Mouse (Mus musculus): Measurements from ENCODE around the gene Dppa3.
A peak's percentile ranks its signal among the peaks of the same experiment; 100 is the strongest.

Dppa3 gene

DNA sequence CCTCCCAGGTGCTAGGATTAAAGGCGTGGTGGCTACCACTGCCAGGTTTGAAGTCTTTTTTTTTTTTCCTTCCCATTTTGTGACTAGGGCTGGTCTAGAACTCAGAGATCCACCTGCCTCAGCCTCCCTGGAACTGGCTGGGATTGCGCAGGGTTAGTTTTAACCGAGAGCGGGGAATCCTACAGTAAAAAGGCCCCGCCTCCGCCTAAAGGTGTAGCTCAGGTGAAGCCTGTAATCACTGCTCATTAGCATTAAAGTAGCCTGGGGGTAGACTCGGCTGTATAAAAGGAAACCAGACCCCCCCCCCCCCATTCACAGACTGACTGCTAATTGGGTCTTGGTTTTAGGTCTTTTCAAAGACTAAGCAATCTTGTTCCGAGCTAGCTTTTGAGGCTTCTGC, at the start of gene Dppa3:
TSS of gene Dppa3 (plus strand) at position 301 of the 400 bp plus-strand sequence.
- no peak for DNase-seq (ENCODE audit: extremely low spot score)

DNA sequence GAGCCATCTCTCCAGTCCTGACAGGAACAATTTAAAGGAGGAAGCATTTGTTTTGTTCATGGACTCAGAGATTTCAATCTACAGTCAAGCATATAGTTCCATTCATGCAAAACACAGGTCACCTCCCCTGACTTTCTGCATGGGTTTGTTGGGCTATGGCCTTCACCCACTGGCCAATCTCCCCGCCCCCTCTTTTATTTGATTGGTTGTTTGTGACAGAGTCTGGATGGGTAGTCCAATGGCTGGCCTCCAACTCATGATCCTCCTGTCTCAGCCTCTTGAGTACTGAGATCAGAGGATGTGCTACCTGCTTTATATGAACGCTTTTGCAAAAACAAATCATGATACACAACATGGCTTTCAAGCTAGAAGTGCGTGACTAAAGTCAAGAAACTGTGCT, 49.2 kb upstream of the Dppa3 start:
- no peak for DNase-seq (ENCODE audit: extremely low spot score)

DNA sequence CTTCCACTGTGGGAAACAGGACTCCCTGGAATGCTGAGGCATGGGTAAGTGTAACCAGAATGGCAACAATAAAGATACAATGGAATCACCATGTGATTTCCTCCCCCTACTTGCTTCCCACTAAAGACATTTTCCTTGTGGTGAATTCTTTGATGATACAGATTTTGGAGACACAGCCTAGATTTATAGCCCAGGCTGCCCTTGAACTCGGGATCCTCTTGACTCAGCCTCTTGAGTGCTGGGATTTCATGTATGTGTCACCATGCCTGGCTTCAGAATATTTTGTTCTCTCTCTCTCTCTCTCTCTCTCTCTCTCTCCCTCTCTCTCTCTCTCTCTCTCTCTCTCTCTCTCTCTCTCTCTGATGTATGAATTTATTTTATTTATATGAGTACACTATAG, 47.1 kb upstream of the Dppa3 start:
- no peak for DNase-seq (ENCODE audit: extremely low spot score)

DNA sequence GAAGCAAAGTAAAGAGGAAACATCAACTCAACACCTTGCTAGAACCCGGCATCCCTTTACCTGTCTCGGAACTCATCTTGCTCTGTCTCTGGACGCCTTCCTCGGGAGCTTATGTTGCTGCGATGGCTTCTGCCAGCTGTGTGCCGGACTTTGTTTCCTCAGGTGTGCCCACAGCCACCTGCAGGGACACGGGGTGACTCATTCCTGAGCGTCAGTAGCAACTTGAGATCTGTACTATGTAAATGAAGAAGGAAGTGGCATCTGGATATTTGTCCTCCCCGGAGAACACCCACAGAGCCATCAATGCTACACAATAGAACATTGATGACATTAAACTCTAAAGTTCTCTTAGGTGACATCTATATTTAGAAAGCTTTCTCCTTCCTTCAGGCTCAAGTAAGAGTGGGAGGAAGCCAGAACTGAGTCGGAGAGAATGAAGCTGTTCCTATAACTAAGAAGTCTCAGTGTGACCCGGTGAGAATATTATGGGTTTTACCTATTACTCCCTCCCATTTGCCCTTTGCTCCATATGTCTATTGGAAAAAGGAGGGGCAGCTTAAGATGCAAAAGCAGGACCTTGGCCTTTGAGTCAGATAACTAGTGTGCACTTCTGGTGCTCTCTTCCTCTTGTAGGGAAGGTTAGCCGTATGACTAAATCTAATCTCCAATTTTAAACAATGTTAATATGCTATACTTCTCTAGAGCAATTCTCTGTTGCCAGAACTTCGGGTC, 35.0 kb upstream of the Dppa3 start:
- DNase-seq (ENCODE audit: extremely low spot score) = no peak

DNA sequence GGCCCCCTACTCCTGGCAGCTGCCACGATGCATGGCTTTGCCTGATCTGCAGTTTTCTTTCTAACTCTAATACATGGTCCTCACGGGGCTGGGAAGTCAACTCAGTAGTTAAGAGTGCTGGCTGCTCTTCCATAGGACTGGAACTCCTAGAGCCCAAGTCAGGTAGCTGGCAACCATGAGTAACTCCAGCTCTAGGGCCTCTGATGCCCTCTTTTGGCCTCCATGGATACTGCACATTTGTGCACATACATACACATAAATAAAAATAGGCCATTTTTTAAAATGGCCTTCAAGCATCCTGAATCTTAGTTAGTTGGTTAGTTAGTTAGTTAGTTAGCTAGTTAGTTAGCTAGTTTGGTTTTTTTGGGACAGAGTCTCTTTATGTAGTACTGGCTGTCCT, 33.3 kb upstream of the Dppa3 start:
- no peak for DNase-seq (ENCODE audit: extremely low spot score)

DNA sequence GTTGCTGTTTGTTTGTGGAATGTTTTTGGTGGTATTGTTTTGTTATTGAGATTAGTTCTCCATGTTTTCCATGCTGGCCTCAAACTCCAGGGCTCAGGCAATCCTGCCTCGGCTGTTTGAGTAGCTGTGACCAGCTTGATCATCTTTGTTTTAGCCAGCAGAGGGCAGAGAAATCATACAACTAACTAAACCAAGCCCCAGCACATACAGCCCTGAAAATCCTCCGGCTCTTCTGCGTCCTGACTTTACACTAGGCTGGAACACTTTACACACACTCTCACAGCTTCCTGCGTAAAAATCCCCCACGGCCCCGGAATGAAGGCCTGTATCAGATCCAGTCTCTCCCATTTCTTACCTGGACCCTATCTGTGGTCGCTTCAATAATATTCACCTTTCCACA, 30.6 kb upstream of the Dppa3 start:
- peak; percentile 7 for DNase-seq (ENCODE audit: extremely low spot score)

DNA sequence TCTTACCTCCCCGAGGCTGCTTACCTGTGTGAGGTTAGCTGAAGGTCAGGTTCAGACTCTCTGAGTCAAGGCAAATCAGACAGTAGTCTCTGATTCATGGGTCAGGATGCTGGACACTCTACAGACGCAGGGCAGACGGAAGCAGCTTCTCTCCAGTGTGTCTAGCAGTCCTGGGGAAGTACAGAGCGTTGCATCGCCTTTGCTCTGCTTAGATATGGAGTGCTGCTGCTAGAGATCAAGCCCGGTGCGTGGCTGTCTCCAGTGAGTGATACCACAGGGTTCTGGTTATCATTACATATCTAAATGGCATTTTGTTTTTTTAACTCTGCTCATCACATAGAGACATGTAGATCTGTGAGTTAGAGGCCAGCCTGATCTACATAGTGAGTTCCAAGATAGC, 29.6 kb upstream of the Dppa3 start:
- no peak for DNase-seq (ENCODE audit: extremely low spot score)

DNA sequence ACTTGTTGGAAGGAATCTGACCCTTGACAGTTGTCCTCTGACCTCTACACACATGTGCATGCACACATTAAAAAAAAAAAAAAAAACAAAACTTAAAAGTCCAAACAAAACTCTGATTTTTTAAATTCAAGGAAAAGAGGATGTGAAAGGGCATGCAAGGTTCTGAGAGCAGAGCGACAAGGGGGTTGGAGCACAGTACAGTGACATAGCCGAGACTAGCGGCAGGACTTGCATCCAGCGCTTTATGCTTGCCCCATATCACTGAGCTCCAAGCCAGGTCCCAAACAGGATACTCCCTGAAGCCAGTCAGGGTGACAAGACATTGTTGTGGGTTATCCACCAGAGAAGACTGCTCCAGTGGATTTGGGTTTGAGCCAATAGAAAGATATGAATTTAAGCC, 28.2 kb upstream of the Dppa3 start:
- DNase-seq (ENCODE audit: extremely low spot score) = no peak

DNA sequence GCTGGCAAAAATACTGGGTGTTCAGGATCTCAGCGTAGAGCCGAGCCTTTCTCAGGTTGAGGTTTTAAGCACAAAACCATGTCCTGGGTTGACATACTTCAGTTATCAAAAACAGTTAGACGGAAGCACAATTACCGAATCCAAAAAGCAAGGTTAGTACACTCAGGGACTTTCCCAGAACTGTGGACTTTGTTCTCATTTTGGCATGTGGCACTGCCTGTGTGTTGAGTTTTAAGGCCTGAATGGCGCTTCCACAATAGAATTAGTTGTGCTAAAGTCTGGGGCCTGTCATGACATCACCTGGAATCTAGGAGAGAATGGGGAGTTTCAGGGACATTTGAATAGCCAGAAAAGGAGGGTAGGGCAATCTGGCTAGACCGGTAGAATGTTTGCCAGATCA, 27.8 kb upstream of the Dppa3 start:
- DNase-seq (ENCODE audit: extremely low spot score) = no peak

DNA sequence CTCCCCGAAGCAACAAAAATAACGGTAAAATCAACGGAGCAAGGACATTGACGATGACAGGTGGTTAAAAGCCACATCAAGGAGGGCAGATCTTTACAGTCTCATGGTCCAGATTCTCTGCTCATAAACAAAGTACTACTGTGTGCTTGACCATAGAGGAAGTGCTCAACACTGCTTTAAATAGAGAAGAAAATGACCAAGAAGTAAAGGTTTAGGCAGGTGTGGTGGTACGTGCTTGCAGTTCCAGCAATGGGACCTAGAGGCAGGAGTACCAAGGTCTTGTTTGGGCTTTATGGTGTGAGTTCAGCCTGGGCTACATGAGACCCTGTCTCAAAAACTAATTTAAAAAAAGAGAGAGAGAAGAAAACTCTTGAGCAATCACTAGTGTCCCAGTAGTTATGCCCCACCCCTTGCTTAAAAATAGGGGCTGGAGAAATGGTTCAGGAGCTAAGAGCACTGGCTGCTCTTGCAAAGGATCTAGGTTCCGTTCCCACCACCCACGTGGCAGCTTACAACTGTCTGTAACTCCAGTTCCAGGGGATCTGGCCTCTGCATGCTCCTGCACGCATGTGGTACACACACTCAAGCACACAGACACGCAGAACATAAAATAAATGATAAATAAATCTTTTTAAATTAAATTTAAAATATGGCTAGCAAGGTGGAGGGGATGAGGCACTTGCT, 27.0 kb upstream of the Dppa3 start:
- DNase-seq (ENCODE audit: extremely low spot score) = no peak

DNA sequence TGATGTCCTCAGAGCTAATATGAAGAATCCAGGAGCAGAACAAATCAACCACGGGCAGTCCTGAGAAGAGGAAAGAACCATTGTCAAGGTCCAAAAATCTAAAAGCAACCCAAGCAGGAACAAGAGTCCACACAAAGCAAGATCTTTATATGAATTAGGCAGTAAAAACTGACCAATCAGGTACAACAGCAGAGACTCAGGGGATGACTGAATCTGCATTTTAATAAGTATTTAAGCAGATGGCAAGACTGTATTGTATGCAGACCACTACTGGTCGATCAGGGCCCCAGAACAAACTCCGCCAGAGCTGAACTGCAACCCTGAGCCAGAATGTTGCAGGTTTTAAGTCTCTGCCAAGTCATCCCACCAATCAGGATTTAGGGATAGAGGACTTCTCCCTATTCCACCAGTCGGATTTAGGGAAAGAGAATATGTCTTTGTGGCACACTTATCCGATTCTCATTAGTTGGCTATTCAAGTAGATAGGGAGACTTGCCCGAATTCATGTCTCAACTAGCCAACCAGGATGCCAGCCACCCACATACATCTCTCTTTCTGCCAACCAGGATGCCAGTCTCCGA, 26.1 kb upstream of the Dppa3 start:
- no peak for DNase-seq (ENCODE audit: extremely low spot score)

DNA sequence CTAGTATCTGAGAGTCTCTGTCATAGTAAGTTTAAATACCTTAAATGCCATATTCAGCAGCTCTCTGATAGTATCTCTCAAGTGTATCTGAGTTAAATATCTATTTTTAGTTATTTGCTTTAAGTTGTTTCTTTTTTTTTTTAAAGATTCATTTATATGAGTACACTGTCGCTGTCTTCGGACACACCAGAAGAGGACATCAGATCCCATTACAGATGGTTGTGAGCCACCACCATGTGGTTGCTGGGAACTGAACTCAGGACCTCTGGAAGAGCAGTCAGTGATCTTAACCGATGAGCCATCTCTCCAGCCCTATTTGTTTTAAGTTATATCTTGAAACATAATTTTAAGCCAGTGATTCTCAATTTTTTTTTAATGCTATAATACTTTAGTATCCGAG, 25.2 kb upstream of the Dppa3 start:
- DNase-seq (ENCODE audit: extremely low spot score) = no peak

DNA sequence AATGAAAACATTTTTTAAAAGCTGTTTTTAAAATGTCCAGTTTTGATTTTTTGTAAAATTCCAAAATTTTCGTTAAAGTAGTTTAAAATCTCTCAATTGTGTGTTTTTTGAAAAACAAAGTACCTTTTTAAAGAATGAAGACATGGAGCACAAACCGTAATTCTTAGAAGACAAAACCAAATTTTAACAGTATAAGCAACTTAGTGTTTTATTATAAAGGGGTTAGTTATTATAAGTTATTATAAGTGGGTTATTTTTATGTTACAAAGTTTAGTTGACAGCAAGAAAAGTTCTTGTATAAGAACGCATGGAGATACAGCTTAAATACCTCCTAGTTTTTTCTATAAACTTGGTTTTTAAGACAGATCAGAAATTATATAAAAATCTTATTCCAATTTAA, 24.6 kb upstream of the Dppa3 start:
- no peak for DNase-seq (ENCODE audit: extremely low spot score)

DNA sequence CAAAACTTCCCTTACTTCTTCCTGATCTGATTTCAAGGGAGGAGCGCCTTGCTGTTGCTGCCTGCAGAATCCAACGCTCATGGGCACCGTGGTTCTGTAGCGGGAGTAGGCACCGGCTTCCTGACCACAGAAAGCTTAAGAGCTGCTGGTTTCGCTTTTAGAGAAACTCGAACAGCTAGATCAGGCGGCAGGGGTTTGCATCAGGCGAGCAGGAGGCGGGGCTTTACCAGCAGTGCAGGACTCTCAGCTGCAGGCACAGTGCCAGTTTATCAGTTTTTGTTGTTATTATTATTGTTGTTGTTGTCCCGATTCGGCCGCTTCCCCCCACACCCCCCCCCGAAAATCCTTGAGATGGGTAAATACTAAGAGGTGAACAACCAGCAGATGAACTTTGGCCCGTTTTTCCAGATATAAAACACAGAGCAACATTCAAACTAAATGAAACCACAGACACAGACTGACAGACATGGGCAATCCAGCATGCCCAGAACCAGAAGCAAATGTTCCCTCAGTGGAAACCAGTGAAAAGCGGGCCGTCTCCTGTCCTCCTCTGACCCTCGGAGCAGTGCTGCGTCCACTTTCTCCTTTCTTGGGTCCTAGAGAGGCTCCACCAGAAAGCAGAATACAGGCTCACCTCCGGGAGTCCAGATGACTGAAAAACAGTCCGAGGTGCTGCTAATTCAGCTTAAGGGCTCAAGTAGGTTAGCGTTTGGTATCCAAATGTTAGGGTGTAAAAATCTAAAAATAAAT, 23.8 kb upstream of the Dppa3 start, which contains the start of gene Apobec1:
TSS of gene Apobec1 (minus strand) at position 203 of the 750 bp plus-strand sequence.
- peak; percentile 51 for DNase-seq (ENCODE audit: extremely low spot score)

DNA sequence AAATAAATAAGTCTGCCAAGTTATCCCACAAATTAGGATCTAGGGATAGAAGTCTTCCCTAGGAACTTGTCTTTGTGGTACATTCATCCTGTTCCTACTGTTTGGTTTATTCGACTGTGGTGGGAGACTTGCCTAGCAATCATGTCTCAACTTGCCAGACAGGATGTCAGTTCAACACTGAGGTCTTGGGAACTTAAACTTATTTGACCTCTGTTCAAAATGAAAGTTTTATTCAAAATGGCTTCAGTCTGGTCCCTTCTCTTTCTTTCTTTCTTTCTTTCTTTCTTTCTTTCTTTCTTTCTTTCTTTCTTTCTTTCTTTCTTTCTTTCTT, 23.3 kb upstream of the Dppa3 start:
- DNase-seq (ENCODE audit: extremely low spot score) = no peak

DNA sequence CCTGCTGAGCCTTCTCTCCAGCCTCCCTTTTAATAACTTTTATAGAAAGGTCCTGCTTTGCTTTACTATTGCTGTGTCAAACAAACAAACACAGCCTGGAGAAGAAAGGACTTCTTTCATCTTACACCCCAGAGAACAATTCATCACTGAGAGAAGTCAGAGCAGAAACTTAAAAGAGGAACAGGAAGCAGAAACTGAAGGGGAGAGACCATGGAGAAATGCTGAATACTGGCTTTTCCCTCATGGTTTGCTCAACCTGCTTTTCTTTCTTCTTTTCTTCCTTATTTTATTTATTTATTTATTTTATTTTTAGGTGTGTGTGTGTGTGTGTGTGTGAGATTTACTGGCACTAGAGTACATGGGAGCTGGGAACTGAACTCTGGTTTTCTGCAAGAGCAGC, 21.9 kb upstream of the Dppa3 start:
- no peak for DNase-seq (ENCODE audit: extremely low spot score)

DNA sequence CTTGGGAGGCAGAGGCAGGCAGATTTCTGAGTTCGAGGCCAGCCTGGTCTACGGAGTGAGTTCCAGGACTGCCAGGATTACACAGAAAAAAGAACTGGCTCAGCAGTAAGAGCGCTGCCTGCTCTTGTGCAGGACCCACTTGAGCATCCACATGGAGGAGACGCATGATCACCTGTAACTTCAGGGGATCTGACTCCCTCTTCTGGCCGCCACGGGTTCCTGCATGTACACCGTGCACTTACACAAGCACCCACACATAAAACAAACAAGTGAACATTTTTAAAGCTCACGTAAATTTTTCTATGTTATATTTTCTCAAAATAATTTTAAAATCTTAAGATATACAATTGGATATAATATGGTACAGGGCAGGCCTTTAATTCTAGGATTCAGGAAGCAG, 20.7 kb upstream of the Dppa3 start:
- no peak for DNase-seq (ENCODE audit: extremely low spot score)

DNA sequence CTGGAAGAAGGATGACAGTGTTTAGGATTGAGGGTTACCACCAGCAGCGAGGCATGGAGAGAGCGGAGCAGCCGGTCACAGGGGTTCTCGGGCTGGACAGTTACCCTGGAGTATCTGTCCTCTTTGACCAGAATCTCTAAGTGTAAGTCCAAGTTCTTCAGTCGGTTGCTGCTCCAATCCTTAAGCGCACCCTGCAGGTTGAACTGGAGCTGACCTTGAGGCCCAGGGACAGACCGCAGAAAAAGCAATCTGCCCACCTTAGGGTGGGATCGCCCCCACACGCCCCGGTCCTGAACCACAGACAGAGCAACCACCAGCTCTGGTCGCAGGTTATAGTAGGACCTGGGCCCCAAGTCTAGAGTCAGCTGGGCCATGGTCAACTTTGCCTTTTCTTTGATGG, 19.5 kb upstream of the Dppa3 start:
- no peak for DNase-seq (ENCODE audit: extremely low spot score)

DNA sequence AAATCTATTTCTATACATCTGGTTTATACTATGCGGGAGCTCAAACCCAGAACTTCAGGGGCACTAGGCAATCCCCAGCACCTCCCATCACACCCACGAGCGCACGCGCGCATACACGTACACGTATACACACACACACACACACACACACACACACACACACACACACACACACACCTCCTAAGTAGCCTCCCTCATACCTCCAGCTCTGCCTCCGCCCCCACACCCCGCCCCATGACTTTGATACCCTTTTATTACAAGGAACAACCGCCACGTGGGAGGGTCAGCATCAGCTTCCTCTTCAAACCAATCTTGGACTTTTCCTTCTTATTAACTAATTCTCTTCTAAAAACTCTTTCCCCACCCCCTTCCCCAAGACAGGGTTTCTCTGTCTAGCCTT, 18.5 kb upstream of the Dppa3 start:
- no peak for DNase-seq (ENCODE audit: extremely low spot score)

DNA sequence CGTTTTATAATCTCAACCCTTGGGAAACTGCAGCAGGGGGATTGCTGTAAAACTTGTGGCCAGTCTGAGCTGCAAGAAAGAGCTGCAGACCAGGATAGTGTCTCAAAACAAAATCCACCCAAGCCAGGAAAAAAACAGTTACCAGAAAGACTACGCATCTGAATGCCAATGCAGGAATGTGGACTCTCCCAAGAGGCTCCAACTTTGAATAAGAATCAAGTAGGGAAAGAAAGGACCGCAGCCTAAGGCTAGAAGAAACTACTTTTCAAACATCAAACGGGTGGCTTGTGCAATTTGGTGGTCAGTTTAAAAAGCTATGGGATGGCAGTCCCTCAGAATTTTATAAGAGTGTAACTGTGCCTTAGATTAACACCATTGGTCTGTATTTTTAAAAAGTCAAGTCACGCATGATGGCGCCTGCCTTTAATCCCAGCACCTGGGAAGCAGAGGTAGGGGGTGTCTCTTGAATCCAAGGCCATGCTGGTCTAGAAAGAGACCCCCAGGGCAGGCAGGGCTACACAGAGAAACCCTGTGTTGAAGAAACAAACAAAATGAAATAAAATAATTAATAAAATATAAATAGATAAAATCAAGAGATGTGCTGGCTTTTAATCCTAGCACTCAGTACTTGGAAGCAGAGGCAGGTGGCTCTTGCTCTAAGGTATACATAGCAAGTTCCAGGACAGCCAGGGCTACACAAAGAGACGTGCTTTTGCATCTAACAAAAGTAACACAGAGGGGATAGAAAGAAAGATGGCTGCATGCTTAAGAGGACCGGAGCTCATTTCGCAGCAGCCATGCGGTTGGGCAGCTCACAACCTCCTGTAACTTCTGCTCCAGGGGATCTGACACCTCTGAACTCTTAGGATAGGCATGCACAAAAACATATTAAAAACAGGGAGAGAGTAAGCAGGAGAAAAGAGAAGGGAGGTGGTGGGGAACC, 17.5 kb upstream of the Dppa3 start:
- DNase-seq (ENCODE audit: extremely low spot score) = no peak

DNA sequence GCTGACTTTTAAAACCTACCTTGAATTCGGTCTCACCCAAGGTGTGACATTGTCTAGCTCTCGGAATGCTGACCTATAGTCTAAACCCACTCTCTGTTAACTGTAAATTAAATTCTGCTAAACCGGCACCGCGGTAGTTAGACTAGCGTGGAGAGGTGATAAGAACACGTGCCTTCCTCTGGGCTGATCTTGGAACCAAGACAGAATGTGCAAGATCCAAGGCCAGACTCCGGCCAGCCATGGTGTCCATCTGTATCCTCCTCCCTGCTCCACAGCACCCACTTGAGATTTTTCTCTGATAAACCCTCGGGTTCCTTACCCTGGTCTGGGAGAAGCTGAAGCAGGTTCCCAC, 16.9 kb upstream of the Dppa3 start:
- DNase-seq (ENCODE audit: extremely low spot score) = no peak

DNA sequence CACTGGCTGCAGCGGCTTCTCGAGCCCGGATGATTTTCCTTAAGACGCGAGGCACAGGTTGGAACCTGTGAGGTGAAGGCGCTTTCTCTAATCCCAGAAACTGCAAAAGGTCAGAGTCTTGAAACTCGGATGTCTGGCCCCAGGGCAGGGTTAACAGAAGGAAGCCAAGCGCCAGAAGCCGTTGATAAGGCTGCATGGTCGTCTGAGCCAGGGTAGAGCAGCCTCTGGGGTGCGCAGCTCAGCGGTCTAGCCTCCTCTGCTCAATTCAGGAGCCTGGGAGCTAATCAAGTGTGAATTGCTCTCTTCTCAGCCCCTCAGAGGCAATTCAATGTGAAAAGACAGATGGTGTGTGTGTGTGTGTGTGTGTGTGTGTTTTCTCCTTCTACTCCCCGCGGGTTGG, 16.4 kb upstream of the Dppa3 start, which contains the start of gene Gdf3:
TSS of gene Gdf3 (minus strand) at position 317 of the 400 bp plus-strand sequence.
- no peak for DNase-seq (ENCODE audit: extremely low spot score)
